Mouse (Mus musculus) inflammation-experienced regulatory T-cells, adult 6 months (primary cell): ENCODE measurements around the gene Eme2. TPM values are rescaled to one million over a fixed set of nuclear protein-coding genes. Genes with fewer than 3 reads are reported as not detected.

Experiments used
- polyA plus RNA-seq, 3 experiments: library from polyadenylated mRNA; unstranded; fragments of 100-300 nt; shearing (Covaris generic); gene quantifications; one replicate each; pipeline ENCODE4 v1.2.1; 2017

Gene Eme2
- polyA plus RNA-seq, 3 experiments from 2014 or later = 16.4 to 26.2 (median 26.1) TPM

Other genes with a start within 250 kb of the Eme2 start
- not detected for gene Slc9a3r2, start 244.8 kb downstream of the Eme2 start, polyA plus RNA-seq
- gene Npw, start 236.6 kb downstream of the Eme2 start, polyA plus RNA-seq = not detected
- gene Zfp598, start 225.4 kb downstream of the Eme2 start, polyA plus RNA-seq = 1 to 10 TPM; 4.1 to 5.8 (median 5.4) TPM
- 1 to 10 TPM in 2 of 3 experiments, under 1 TPM in 1; 0.51 to 5.4 (median 1.7) TPM for gene Syngr3, start 205.1 kb downstream of the Eme2 start, polyA plus RNA-seq
- 10 to 100 TPM; 10.2 to 18.4 (median 13.1) TPM for gene Gfer, start 198.9 kb downstream of the Eme2 start, polyA plus RNA-seq
- 1 to 10 TPM; 1.8 to 3.5 (median 2.7) TPM for gene Noxo1, start 198.9 kb downstream of the Eme2 start, polyA plus RNA-seq
- gene Tbl3, start 187.4 kb downstream of the Eme2 start, polyA plus RNA-seq = 10 to 100 TPM; 29.5 to 55.4 (median 32.2) TPM
- gene Rnf151, start 177.0 kb downstream of the Eme2 start, polyA plus RNA-seq = not detected
- gene Rps2, start 177.0 kb downstream of the Eme2 start, polyA plus RNA-seq = 100 to 1,000 TPM; 452 to 883 (median 453) TPM
- 100 to 1,000 TPM; 234 to 249 (median 238) TPM for gene Ndufb10, start 170.6 kb downstream of the Eme2 start, polyA plus RNA-seq
- not detected for gene Rpl3l, start 167.3 kb downstream of the Eme2 start, polyA plus RNA-seq
- gene Msrb1, start 158.4 kb downstream of the Eme2 start, polyA plus RNA-seq = 10 to 100 TPM; 27.2 to 34.4 (median 28.6) TPM
- not detected for gene Hs3st6, start 142.1 kb downstream of the Eme2 start, polyA plus RNA-seq
- not detected for gene Meiob, start 90.8 kb downstream of the Eme2 start, polyA plus RNA-seq
- 10 to 100 TPM; 24.3 to 30.5 (median 25.2) TPM for gene Hagh, start 54.9 kb downstream of the Eme2 start, polyA plus RNA-seq
- gene Fahd1, start 44.7 kb downstream of the Eme2 start, polyA plus RNA-seq = 1 to 10 TPM; 1.4 to 2.3 (median 2.0) TPM
- not detected for gene Igfals, start 29.1 kb downstream of the Eme2 start, polyA plus RNA-seq
- gene Nubp2, start 8.7 kb downstream of the Eme2 start, polyA plus RNA-seq = 100 to 1,000 TPM in 1 of 3 experiments, 10 to 100 TPM in 2; 75.5 to 104 (median 88.6) TPM
- 10 to 100 TPM; 48.5 to 53.2 (median 49.1) TPM for gene Spsb3, start 8.4 kb downstream of the Eme2 start, polyA plus RNA-seq
- gene Mrps34, start within 50 bp of the Eme2 start, polyA plus RNA-seq = 10 to 100 TPM; 68.7 to 85.6 (median 71.2) TPM
- 10 to 100 TPM; 39.8 to 50.7 (median 45.7) TPM for gene Nme3, start 1.4 kb upstream of the Eme2 start, polyA plus RNA-seq
- 10 to 100 TPM; 22.0 to 47.5 (median 34.9) TPM for gene Mapk8ip3, start 41.9 kb upstream of the Eme2 start, polyA plus RNA-seq
- gene Jpt2, start 65.6 kb upstream of the Eme2 start, polyA plus RNA-seq = 10 to 100 TPM; 25.3 to 48.1 (median 32.1) TPM
- gene Cramp1l, start 120.7 kb upstream of the Eme2 start, polyA plus RNA-seq = 10 to 100 TPM; 10.7 to 22.5 (median 17.2) TPM
- gene Ift140, start 121.0 kb upstream of the Eme2 start, polyA plus RNA-seq = 10 to 100 TPM; 15.7 to 18.8 (median 17.2) TPM
- gene Tmem204, start 188.5 kb upstream of the Eme2 start, polyA plus RNA-seq = under 1 TPM in 2 of 3 experiments, not detected in 1; 0.47 to 0.66 TPM
- 10 to 100 TPM; 13.5 to 33.6 (median 17.7) TPM for gene Telo2, start 220.9 kb upstream of the Eme2 start, polyA plus RNA-seq
- not detected for gene Ptx4, start 225.7 kb upstream of the Eme2 start, polyA plus RNA-seq
- 10 to 100 TPM; 16.6 to 27.4 (median 20.6) TPM for gene Clcn7, start 238.3 kb upstream of the Eme2 start, polyA plus RNA-seq